Mouse (Mus musculus) right cerebral cortex, postnatal 36 days (tissue): ENCODE measurements around the gene Mycn.

ENCODE experiments used
- DNase-seq, 2 experiments: peaks; one replicate each; pipeline ENCODE4 v3.0.0; 2022; ENCODE audit warnings: low spot score in 2 of 2, mixed read lengths in 1 of 2

The Mycn gene

GRCm38 (mm10) chr12:12941661-12942363, at the start of gene Mycn:
Gene Mycn, minus strand, starts transcription at chr12:12941914.
- peak; percentile 52 to 54 for DNase-seq

DNA sequence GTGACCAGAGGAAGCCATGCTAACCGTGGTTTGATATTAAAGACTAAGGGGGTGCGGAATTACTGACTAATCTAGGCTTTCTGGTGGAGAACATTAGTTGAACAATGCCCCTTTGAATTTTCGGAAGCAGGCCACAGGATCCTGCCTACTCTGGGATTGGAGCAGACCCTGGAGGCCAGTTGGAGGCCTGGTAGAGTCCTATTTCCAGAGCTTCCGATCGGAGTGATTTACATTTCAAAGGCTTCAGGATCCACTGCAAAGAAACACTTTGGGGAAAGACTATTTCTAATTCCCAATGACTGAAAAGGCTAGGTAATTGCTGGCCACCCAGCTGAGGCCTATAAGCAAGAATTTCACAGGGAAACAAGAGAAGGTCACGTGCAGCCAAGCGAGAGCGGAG, 45.7 kb upstream of the Mycn start:
- DNase-seq: no peak

DNA sequence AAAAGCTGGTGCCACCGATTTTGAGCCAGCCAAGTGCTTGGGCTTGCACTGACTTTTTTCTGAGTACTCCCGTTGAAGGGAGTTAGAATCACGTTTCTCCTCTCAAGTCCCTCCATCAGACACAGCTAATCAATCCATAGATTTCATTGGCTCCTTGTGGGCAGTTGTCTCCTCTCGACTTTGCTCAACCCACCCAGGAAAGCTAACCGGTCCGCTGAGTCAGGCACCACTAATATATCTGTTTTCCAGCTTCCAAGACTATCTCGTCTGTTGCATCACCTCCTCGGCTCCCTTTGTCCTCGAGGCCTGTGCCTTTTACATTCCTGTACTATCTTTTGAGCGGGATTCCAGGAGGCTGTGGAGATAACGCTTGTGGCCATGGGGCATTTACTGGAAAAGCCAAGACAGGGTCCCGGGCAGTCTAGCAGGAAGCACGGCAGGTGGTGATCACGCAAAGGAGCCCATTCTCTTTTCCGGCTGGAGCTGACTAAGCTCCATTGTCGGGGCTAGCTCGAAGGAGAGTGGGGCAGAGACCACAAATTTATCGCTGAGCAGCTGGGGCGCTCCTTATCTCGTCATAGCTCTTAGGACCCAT, 45.0 kb upstream of the Mycn start:
- no peak for DNase-seq

DNA sequence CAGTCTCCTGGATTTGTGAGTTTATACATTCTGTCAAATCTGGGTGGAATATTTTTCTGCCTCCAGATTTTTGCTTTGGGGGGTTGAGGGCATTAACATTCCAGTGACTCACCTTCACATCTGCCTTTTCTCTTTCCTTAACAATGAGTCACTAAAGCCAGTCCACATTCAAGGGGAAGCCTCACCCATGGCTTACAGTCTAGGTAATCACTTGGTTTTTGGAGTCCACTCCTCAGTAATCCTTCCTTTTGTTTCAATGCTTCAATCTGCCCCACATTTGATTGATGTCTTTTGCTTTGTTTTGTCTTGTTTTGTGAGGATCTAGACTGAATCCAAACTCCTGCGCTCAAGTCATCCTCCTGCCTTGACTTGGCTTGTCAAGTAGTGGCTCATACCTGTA, 41.3 kb upstream of the Mycn start:
- DNase-seq: no peak

DNA sequence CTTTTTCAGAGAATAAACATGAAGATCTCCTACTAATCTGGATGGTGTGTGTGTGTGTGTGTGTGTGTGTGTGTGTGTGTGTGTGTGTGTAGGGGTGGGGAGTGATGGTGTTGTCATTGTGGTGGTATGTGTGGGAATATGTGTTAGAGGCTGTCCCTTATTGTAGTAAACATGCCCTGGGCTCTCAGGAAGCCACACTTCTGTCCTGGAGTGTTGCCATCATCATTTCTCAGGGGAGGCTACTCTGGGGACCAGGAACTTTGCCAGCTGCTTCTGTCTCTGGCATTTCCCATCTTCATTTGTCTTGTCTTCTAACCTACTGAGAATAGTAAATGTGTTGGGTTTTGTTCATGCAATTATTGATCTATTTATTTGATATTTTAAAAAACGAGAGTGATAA, 33.7 kb upstream of the Mycn start:
- DNase-seq: no peak

DNA sequence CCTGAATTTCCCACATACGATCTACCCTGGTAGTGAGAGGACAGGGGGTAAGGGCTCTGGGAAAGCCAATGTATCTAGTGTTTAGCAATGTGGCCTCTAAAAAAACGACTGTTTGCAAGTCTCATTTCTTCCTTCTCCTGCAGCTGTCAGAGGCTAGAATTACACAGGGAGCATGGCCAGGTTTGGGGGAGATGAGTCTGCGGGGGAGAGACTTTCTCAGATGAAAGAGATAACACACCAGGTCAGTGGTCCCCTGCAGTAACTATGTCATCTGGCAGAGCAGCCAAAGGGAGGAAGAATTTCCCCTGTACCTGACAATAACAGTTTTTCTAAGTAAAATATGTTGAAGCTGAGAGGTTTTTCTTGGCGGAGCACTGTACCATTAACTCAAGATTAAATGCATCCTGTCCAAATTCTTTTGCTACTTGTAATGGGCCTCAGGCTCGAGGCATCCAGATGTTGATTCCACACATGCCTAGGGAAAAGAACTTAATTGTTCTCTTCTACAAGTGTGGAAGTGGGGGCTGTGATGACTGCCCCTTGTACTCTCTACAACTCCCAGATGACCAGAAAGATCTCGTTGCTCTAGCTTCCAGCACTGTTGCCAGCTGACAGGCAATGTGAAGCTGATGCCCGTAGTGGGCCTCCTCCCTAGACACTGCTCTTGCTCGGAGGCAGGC, 31.2 kb upstream of the Mycn start:
- no peak for DNase-seq

GRCm38 (mm10) chr12:12967946-12968345, 26.2 kb upstream of the Mycn start:
- DNase-seq: peak; percentile 14 to 50

GRCm38 (mm10) chr12:12964856-12965255, 23.1 kb upstream of the Mycn start:
- DNase-seq: no peak

DNA sequence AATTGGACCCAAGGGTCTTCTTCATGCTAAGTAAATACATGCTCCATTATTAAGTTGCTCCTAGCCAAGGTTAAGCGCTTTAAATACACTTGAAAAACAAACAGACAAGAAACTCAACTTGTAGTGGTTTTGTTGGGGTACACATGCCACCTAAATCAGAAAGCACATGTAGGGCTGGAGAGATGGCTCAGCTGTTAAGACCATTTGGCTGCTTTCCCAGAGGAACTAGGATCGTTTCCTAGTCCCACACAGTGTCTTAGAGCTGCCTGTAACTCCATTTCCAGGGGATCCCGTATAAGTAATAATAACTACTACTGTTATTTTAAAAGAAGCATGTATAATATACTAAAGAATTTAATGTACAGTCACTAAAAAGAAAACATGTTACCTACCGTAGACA, 5.9 kb upstream of the Mycn start:
- no peak for DNase-seq

GRCm38 (mm10) chr12:12943288-12943687, 1.6 kb upstream of the Mycn start:
- no peak for DNase-seq

DNA sequence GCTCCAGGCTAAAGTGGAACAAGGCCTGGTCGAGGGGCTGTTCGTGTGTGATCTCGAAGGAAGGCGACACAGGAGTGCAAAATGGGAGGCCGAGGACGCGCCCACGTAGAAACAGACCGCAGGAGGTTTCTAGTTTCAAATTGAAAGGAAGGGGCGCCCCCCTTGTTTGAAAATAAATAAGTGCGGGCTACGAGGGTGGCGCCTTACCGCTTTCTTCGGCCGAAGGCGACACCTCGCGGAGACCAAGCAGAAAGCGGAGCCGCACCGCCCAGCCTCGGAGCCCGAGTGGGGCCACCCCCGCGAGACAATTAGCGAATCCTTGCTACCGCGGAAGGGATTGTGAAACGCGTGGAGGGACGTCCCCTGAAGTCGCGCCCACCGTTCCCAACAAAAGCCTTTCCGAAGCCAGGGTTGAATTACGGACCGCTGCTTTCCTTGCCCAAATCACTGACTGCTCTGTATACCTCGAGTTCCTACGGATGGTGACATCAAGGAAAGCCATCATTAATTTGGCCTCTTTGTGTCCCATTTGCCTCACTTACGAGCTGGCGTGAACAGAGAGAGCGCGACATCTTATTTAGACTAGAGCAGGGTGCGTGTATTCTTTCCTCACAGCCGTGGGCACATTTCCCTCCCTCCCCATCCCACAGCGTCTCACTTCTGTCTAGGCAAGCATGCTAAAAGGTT, 793 bp upstream of the Mycn start:
- DNase-seq: peak; percentile 74 to 82

DNA sequence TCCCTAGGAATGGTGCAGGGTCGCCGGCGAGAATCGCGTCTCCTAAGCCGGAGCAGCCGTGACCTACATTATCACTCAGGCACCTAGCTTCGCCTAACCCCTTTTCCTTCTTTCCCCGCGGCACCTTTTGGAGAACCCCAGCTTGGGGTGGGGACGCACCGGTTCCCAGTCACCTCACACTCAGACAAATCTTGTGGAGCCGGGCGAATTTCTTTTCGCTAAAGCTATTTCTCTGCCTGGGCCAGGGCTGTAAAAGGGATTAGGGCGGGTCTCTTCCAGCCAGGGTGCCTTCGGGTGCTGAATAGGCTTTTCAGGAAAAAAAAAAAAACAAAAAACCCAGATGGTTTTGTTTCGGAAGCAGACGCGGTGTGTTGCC, 597 bp downstream of the Mycn start:
- DNase-seq: peak in 1 of 2 experiments; percentile 2

DNA sequence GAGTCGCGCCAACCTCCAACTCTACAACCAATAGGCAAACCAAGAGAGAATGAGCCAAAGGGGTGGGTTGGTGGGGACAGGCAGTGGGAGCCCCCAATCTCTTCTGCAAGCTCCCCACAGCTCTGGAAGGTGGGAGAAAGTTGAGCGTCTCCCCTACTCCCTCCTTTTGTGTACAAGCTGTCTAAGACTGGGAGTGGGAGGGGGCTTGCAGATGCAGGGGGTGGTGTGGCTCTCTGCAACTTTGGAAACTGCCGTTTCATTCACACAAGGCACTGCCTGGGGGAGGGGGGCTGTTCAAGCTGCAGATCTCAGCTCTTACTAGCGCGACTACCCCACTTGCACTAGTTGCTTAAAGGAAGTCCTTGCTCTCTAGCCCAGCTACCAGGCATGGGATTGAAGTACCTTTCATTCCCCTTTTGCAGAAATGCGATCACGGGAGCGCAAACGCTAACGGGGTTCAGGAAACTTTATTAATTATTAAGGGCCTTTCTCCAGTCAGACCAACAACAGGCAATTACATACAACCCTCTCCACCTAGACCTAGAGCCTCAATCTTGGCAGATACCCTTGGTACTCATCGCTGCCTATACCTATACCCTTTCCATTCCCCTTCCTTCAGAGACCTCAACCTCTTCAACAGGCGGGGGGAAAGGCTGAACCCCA, 1.1 kb downstream of the Mycn start:
- peak; percentile 13 to 47 for DNase-seq

DNA sequence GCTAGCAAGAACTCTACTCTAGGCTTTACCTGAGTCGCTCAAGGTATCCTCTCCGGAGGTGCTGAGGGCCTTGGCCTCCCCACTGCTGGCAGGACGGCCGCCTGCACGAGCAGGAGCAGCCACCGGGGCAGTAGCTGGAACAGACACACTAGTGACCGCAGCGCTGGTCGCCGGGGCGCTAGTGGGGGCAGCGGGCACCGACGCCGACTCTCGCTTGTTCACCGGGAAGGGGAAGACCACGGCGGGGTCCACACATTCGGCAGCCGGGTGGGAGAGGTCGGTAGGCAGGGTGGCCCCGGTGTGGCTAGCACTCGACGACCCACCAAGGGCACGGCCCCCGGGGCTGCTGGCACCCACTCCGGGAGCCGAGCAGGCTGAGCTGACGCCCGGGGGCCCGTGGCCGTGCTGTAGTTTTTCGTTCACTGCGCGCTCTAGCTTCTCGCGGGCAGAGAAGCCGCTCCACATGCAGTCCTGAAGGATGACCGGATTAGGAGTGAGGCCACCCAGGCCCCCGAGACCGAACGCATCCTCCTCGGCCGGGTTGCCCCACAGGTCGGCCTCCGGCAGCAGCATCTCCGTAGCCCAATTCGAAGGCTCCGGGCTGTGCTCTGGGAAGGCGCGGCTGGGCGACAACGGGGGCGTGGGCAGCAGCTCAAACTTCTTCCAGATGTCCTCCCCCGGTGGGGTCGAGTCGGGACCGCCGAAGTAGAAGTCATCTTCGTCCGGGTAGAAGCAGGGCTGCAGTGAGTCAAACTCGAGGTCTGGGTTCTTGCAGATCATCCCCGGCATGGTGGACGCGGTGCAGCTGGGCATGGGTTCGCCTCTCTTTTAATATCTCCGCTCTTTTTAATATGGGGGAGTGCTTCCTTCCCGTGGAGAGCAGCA, 1.9 kb downstream of the Mycn start:
- peak in 1 of 2 experiments; percentile 15 for DNase-seq

DNA sequence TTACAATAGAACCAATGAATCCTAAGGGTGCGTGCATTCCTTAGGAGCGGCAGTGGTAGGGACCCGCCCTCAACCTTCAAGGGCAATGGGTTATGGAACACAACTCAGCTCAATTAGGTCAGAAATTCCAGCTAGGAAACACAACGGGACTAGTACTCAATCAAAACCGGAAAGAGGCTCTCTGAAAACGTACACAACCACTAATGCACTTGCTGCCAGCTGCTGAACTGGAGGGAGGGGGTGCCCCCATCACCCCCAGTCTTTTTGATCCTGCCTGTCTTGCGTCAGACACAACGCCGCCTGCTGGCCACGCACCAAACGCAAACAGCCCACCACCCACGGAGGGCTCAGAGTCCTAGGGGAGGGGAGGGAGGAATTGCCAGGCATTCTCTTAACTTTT, 2.9 kb downstream of the Mycn start:
- peak; percentile 51 to 56 for DNase-seq

DNA sequence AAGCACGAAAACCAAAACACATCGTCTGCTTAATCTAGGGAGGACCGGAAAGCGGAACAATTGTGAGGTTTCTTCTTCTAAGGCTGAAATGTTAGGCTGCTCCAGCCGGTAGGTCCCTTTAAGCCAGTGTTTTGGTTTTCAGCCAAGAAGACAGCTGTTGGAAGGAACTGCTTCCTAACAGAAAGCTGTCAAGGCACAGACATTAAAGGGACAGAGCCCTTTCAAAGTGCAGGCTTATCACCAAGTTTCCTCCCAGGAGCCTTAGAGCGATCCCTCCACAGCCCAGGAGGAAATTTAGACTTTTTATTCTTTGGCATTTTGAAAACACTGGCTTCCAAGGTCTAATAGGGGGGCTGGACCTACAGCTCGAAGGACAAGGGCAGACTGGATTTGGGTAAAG, 3.4 kb downstream of the Mycn start:
- peak; percentile 9 to 42 for DNase-seq

DNA sequence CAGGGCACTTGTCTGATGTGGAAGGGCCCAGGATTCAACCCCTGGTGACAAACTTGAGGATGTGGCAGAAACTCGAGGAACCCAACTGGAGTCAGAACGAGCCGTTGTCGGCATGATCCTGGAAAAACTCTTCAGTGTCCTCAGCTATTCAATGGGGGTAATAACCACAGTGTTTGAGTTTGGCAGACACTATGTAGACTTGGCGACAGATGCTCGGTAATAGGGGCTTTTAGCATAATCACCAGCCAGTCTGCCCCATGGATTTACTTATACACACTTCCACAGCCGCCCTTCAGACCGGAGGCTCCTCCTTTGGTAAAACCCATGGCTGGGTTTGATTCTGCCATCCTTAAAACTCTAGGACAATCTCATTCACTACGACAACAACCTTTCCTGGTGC, 4.0 kb downstream of the Mycn start:
- DNase-seq: no peak

DNA sequence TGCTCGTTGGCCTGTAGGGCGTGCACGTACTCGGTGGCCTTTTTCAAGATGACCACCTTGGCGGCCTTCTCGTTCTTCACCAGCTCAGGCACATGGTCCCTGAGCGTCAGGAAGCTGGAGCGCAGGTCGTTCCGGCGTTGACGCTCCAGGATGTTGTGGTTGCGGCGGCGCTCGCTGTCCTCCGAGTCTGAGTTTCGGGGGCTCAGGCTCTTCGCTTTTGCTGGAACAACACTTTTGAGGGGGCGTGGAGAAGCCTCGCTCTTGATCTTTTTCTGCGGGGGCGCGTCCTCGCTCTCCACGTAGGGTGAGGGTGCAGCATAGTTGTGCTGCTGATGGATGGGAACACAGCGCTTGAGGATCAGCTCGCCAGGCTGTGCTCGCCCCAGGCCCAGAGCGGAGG, 4.6 kb downstream of the Mycn start:
- DNase-seq: peak; percentile 7 to 10

DNA sequence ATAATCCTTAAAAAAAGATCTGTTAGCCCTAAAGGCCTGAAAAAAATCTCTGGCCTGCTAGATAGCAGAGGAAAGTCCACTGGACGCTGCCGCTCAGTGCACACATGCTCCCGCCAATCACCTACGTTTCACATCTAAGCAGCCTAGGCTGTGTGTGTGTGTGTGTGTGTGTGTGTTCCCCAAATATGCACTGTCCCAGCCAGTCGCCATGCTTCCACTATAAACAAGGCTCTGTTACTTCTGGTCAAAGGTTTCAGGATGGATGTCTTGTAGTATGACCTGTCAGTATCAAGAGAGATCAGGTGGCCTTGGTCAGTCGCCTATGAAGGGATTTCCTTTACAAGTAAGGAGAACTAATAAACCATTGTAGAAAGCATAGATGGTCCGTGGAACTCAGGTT, 9.5 kb downstream of the Mycn start:
- no peak for DNase-seq

GRCm38 (mm10) chr12:12928239-12928638, 13.5 kb downstream of the Mycn start:
- no peak for DNase-seq

GRCm38 (mm10) chr12:12926975-12927527, 14.7 kb downstream of the Mycn start:
- DNase-seq: no peak
